Mouse (Mus musculus) myocyte (in vitro differentiated cells): ENCODE measurements around the gene Dnajc25.

Experiments used
- CEBPB ChIP-seq: IDR thresholded peaks from 2 replicates; pipeline ENCODE4 v1.6.1; 2011; ENCODE audit warnings: mild to moderate bottlenecking, moderate library complexity; ENCODE audit not compliant: poor library complexity, insufficient read depth, severe bottlenecking
- E2F4 ChIP-seq: IDR thresholded peaks from one replicate; pipeline ENCODE4 v1.6.1; 2011; ENCODE audit warnings: mild to moderate bottlenecking, control low read depth, moderate library complexity; ENCODE audit not compliant: insufficient read depth
- MAX ChIP-seq: IDR thresholded peaks from one replicate; pipeline ENCODE4 v1.6.1; 2011; ENCODE audit warnings: low read depth, mild to moderate bottlenecking, control low read depth
- MYOD1 ChIP-seq, 3 experiments: IDR thresholded peaks; one replicate each; pipeline ENCODE4 v1.6.1; 2011; ENCODE audit warnings: control low read depth in 2 of 3, low read depth in 2 of 3, mild to moderate bottlenecking in 2 of 3, moderate library complexity in 1 of 3; ENCODE audit not compliant: insufficient read length in 2 of 3, control insufficient read depth in 1 of 3
- MYOG ChIP-seq, 3 experiments: IDR thresholded peaks; one replicate each; pipeline ENCODE4 v1.6.1; 2011; ENCODE audit warnings: control low read depth in 2 of 3, low read depth in 2 of 3, mild to moderate bottlenecking in 2 of 3; ENCODE audit not compliant: insufficient read length in 2 of 3, control insufficient read depth in 1 of 3, insufficient read depth in 1 of 3
- POLR2A ChIP-seq: IDR thresholded peaks from one replicate; pipeline ENCODE4 v1.6.1; 2011; ENCODE audit warnings: low read depth, mild to moderate bottlenecking, control low read depth, moderate library complexity; ENCODE audit not compliant: insufficient read length
- SRF ChIP-seq: IDR thresholded peaks from one replicate; pipeline ENCODE4 v1.6.1; 2011; ENCODE audit warnings: low read depth; ENCODE audit not compliant: control insufficient read depth, insufficient read length
- TCF12 ChIP-seq: IDR thresholded peaks from one replicate; pipeline ENCODE4 v1.6.1; 2011; ENCODE audit warnings: mild to moderate bottlenecking, control low read depth; ENCODE audit not compliant: poor library complexity, insufficient read depth, severe bottlenecking
- TCF3 ChIP-seq: IDR thresholded peaks from one replicate; pipeline ENCODE4 v1.6.1; 2011; ENCODE audit warnings: low read depth, control low read depth; ENCODE audit not compliant: insufficient read length
- USF1 ChIP-seq: IDR thresholded peaks from one replicate; pipeline ENCODE4 v1.6.1; 2011; ENCODE audit warnings: low read depth, mild to moderate bottlenecking, control low read depth, moderate library complexity

DNA sequence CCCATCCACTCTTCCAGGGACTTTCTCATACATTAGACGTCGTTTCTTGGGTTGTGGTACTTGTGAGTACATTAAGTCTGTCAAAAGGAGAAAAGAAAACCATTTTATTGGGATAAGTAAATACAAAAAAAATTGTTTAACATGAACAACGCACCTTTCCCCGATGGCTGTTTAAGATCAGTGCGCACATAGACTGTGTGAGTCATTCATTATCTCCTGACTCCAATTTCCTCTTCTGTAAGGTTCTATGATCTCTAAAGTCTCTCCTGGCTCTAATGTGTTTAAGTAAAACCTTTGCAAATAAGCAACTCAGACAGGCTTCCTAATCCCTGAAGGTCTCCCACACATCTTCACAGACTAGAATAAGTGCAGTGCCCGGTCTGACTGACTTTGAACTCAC is 49.0 kb downstream of the Dnajc25 start:
- TF ChIP-seq POLR2A (no peak), USF1 (no peak), MAX (no peak), TCF12 (no peak), CEBPB (no peak), MYOG (IDR thresholded peaks at IDR 0.05; ENCODE audit: control insufficient read depth in 1 of 3, insufficient read depth in 1 of 3, insufficient read length in 2 of 3, low read depth in 2 of 3) (no peak), TCF3 (no peak), SRF (no peak), E2F4 (no peak), MYOD1 (IDR thresholded peaks at IDR 0.05; ENCODE audit: control insufficient read depth in 1 of 3, insufficient read length in 2 of 3, low read depth in 2 of 3) (no peak)
